Mouse (Mus musculus) layer of hippocampus, adult 8-10 months (tissue): ENCODE results near the gene Zfp131. TPM values are rescaled to one million over a fixed set of nuclear protein-coding genes. Genes with fewer than 3 reads are reported as not detected.
"Not testable (repeated sequence)": the region's sequence is repeated elsewhere in the genome, so short reads cannot be mapped to it uniquely, and the experiment has no call there.

Experiments used
- DNase-seq, 2 experiments: peaks; one replicate each; pipeline ENCODE4 v3.0.0; 2022; ENCODE audit warnings: low spot score in 2 of 2
- total RNA-seq, 4 experiments: library from RNA; stranded (reverse); gene quantifications; 2 replicates each; pipeline ENCODE4 v1.2.4; 2022

Gene Zfp131
- total RNA-seq, result 10 to 100 TPM; 39.9 to 44.0 (median 41.3) TPM

DNA sequence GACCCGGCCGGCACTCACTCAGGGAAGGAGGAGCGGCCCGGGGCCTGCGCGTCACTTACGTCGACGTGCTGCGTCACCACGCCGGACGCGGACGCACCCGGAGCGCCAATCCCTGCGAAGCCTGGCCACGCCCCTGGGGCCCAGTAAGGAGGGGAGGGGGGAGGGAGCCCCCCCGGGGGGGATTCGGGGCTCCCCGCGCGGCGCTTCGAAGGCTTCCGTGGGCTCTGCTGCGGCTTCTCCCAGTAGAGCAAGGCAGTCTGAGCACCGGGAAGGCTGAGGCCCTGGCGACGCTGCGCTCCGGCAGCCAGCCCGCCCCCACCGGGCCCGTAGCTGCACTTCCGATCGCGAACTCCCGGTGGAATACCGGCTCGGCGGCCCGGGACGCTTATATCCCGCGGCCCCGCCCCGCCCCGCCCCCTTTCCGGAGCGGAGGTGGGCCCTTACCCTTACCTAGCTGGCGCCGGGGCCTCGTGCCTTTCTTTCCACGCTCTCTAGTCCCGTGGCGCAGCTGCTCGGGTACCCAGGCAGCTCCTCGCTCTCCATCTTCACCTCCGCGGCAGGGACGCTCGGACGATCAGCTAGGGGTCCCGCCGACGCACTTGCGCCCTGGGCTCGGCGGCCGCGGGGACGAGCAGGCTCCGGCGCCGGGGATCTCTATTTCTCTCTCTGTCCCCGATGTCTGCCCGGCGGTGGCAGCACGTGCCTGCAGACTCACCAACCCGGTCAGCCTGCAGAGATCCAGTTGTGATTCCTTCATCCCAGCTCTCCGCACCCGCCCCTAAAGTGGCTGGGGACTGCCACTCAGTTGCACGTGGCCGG is at the start of gene Zfp131:
Zfp131 (minus strand) TSS at position 129 of the 819 bp plus-strand sequence.
- peak; percentile 88 to 91 for DNase-seq

GRCm38 (mm10) chr13:119839982-119840381 is 49.3 kb upstream of the Zfp131 start:
- peak in 1 of 2 experiments; percentile 3 for DNase-seq

- peak in 1 of 2 experiments; percentile 18 for DNase-seq
Observed at GRCm38 (mm10) chr13:119837719-119838337, 47.1 kb upstream of the Zfp131 start.

DNA sequence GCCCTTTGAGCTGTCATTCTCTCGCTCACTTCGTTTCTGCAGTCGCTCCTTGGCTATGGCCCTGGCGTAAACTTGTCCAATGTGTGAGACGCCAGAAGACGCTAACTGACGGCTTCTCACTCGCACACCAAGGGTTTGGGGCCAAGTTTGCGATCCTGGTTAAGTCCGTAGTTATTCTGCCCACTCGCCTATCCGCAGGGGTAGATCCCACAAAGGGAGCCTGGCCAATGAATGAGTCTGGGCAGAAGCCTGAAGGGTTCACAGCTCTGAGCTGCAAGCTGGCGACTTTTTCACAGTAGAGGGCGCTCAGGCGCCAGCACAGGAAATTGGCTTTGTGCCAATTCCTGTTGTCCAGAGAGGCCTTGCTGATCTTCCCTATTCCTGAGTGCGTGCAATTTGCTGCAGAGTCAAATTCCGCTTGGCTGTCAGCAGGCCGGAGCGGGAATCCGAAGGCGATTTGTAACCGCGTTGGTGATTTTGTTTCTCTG is 45.7 kb upstream of the Zfp131 start:
- peak in 1 of 2 experiments; percentile 4 for DNase-seq

DNA sequence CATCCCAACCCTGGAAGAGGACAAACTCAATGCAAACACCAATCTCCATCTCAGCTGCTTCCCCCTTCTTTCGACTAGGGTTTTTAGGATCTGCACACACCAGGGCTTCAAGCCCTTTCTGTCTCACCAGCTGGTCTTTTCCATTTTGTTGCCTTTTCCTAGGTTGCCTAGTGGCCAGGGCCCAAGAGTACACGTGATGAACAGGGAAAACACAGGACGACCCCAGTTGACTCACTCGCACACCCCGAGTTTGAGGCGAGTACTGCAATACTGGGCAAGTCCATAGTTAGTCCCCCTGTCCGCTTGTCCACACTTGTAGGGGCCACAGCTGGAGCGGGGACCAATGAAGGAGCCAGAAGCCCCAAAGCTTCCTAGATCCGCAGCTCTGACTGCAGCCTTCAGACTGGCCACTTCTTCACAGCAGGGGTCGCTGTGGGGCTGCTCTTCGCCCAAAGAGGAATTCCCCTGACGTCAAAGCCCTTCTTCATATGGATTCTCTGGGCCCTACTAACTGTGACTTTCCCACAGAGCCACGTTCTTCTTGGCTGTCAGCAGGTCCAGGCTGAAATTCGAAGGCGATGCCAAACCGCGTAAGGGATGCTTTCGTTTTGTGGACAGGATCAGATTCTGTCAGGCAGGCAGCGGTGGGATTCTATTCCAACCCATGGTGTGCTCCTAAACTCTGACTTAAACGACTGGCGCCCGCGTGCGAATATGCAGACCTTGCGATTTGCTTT is 44.8 kb upstream of the Zfp131 start, which contains the start of gene D13Ertd608e:
D13Ertd608e (plus strand) TSS at position 687 of the 737 bp plus-strand sequence.
- DNase-seq, result peak in 1 of 2 experiments; percentile 6

GRCm38 (mm10) chr13:119830116-119830515 is 39.4 kb upstream of the Zfp131 start, which contains the start of gene AF067063:
AF067063 (minus strand) TSS chr13:119830216.
- not testable (repeated sequence) for DNase-seq

- no peak for DNase-seq
Observed at GRCm38 (mm10) chr13:119817579-119818206, 27.0 kb upstream of the Zfp131 start.

DNA sequence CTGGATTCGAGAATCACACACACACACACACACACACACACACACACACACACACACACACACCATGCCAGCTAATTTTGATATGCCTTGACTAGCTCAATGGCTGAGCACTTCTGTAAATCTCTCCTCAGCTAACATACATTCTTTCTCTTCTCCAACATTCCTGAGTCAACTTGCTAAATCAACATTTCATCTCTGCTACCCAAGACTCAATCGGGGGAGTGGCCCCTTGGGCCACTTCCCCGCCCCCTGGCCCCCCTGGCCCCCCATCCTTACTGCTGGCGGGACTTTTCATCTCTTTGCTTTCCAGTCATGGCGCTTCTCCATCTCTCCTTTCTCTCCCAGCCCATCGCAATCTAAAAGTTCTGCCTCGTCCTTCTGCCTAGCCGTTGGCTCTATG is 26.1 kb upstream of the Zfp131 start:
- DNase-seq, result no peak

- no peak for DNase-seq
Observed at GRCm38 (mm10) chr13:119810031-119810430, 19.3 kb upstream of the Zfp131 start.

- DNase-seq, result no peak
Observed at GRCm38 (mm10) chr13:119808937-119809336, 18.2 kb upstream of the Zfp131 start.

DNA sequence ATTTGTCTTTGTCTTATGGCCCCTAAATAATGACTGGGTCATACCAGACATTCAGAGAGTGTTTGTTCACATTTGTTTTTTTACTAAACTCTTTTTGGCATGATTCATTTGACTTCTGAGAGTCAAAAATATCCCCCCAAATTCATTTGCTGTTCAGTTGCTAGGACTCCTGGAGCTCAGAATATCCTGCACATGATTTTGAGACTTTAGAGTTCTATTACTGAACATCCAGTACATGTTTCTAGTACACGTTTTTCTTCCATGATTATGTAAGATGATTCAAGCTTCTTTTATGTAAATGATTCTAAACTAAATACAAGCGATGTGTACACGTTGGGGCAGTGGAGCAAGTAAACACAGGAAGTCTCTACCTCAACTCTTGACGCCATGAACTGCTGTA is 7.0 kb upstream of the Zfp131 start:
- no peak for DNase-seq

DNA sequence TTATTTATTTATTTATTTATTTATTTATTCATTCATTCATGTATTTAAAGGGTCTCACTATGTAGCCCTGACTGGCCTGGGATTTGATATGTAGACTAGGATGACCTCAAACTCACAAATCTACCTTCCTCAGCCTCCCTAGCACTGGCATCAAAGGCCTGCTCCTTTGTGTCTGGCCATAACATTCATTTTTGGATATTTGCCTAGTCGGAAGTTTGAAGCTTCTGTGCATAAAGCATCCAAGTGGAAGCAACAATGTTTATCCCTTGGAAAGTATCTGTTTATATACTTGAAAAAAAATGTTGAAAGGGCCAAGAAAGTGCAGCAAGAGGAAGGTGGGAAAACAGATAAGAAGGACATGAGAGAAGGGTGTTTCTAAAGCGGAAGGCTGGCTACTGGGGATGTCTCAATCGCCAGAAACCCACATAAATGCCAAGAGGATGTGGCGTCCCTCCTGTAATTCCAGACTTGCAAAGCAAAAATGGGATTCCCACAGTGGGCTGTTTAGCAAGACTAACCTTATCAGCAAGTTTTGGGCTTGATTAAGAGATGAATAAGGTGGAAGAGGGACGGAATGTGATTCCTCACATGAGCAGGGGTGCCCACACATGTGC is 2.2 kb upstream of the Zfp131 start:
- no peak for DNase-seq

DNA sequence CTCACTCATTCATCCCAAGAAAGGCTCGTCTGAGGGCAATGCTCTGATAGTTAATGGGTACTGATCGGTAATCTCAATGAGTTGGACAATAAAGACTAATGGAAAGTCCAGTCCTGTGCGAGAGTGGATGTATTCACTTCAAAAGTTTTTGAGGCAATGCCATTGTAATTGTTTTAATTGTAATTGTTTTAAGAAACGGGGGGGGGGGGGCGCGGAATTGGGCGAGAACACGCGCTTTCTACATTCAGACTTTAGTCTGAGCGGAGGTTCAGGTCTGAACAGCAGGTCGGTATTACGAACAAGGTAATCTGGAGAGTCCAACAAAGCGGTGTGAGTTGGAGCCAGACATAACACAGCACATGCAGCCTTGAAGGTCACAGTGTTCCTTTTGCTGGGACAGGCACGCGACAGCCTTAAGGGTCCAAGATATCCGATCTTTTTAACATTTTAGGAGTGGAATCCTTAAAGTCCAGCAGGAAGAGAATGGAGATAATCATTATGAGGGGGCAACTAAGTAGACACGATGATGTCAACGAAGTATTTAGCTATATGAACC is 969 bp upstream of the Zfp131 start:
- no peak for DNase-seq

- peak; percentile 43 to 57 for DNase-seq
Observed at GRCm38 (mm10) chr13:119789851-119790717, 605 bp downstream of the Zfp131 start.

- no peak for DNase-seq
Observed at GRCm38 (mm10) chr13:119783581-119783980, 7.1 kb downstream of the Zfp131 start.

GRCm38 (mm10) chr13:119768541-119768940 is 22.1 kb downstream of the Zfp131 start:
- DNase-seq, result no peak

DNA sequence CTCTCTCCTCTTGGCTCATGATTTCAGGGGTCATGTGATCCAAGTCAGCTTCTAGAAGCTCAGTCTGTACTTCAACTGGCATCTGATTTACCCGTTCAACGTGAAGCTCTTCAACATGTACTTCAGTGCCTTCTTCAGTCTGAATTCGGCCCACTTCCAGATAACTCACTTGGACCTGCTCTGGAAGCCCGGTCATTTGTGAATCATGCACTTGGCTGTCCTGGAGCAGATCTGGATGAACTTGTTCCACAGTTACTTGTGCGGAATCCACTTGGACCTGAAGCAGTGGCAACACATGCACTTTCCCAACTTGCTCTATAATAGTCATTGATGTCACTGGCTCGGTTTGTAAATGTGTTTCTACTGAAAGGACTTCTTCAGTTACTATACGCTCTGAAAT is 24.2 kb downstream of the Zfp131 start:
- no peak for DNase-seq

- no peak for DNase-seq
Observed at GRCm38 (mm10) chr13:119756831-119757230, 33.9 kb downstream of the Zfp131 start.
